Mouse (Mus musculus) neural tube, embryonic 13.5 days (tissue): ENCODE data around the gene Ccser1. TPM values are rescaled to one million over a fixed set of nuclear protein-coding genes. Genes with fewer than 3 reads are reported as not detected.

Experiments
- ATAC-seq: fragments of 200-750 bp; cut with Nextera tagmentation; 2 replicates; pipeline ENCODE4 v1.8.0; 2017; ENCODE audit warnings: low read depth, mild to moderate bottlenecking, moderate TSS enrichment, moderate library complexity
- H3K27ac ChIP-seq: fragments of 300-500 bp; sonication (generic); replicated peaks from 2 replicates; pipeline ENCODE4 v1.5.1; 2015; ENCODE audit warnings: moderate library complexity, mild to moderate bottlenecking, inconsistent platforms
- H3K27me3 ChIP-seq: fragments of 300-500 bp; sonication (generic); 2 replicates; pipeline ENCODE4 v1.6.1; 2015; ENCODE audit warnings: mild to moderate bottlenecking, inconsistent platforms
- H3K36me3 ChIP-seq: fragments of 300-500 bp; sonication (generic); 2 replicates; pipeline ENCODE4 v1.6.1; 2015; ENCODE audit warnings: mild to moderate bottlenecking, inconsistent platforms
- H3K4me1 ChIP-seq: fragments of 300-500 bp; sonication (generic); replicated peaks from 2 replicates; pipeline ENCODE4 v1.6.1; 2015; ENCODE audit warnings: inconsistent platforms
- H3K4me2 ChIP-seq: fragments of 300-500 bp; sonication (generic); 2 replicates; pipeline ENCODE4 v1.6.1; 2015; ENCODE audit warnings: inconsistent platforms, mild to moderate bottlenecking, moderate library complexity
- H3K4me3 ChIP-seq: fragments of 300-500 bp; sonication (generic); 2 replicates; pipeline ENCODE4 v1.5.1; 2015; ENCODE audit warnings: mild to moderate bottlenecking, inconsistent platforms
- H3K9ac ChIP-seq: fragments of 300-500 bp; sonication (generic); 2 replicates; pipeline ENCODE4 v1.6.1; 2015; ENCODE audit warnings: moderate library complexity, mild to moderate bottlenecking, inconsistent platforms
- H3K9me3 ChIP-seq: fragments of 300-500 bp; sonication (generic); 2 replicates; pipeline ENCODE4 v1.6.1; 2016; ENCODE audit warnings: inconsistent platforms
- WGBS: fragments of 180-500 bp; shearing (Covaris S2); methylation state at CpG from one replicate; pipeline ENCODE4 v1.1.7; 2015; 5-methylcytosine and 5-hydroxymethylcytosine counted together
- polyA plus RNA-seq: library from polyadenylated mRNA; unstranded; fragments of >200 nt; fragmentation: Nextera tagmentation; extraction: Ambion mirVana; gene quantifications from 2 replicates; pipeline ENCODE4 v1.2.1, GENCODE M21; 2015

Ccser1 gene
- polyA plus RNA-seq, 1 experiment from 2014 or later, result 23.1 TPM

DNA sequence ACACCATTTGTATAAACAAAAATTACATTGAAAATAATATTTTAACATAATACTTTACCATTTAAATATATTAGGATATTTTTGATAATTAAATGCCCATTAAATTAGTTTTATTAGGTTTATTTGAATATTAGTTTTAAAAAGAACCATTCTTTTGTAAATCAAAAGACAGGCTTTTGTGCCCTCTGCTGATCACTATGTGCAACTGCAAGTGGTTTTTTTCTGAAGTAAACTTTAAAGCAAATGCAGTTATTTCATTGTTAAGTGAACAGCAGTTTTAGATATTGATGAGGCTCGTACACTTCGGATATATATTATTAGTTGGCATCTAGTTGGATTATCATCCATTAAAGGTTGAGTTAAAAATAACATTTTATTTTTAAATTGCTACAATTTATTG, 121.5 kb downstream of the Ccser1 start:
- Histone ChIP-seq H3K36me3 (no peaks in the 10 kb centered on the region), H3K4me2 (no peak overlapping the region), H3K9me3 (no peaks in the 10 kb centered on the region), H3K27me3 (no peaks in the 10 kb centered on the region), H3K4me3 (no peak overlapping the region), H3K9ac (no peak overlapping the region), H3K4me1 (0 out of 2 replicates have a peak, but pooled peaks cover under 1% of the 10 kb centered on the region), H3K27ac (no peak overlapping the region)
- WGBS, result 35% methylated on average over 2 of the region's 2 CpGs
- no peak for ATAC-seq

DNA sequence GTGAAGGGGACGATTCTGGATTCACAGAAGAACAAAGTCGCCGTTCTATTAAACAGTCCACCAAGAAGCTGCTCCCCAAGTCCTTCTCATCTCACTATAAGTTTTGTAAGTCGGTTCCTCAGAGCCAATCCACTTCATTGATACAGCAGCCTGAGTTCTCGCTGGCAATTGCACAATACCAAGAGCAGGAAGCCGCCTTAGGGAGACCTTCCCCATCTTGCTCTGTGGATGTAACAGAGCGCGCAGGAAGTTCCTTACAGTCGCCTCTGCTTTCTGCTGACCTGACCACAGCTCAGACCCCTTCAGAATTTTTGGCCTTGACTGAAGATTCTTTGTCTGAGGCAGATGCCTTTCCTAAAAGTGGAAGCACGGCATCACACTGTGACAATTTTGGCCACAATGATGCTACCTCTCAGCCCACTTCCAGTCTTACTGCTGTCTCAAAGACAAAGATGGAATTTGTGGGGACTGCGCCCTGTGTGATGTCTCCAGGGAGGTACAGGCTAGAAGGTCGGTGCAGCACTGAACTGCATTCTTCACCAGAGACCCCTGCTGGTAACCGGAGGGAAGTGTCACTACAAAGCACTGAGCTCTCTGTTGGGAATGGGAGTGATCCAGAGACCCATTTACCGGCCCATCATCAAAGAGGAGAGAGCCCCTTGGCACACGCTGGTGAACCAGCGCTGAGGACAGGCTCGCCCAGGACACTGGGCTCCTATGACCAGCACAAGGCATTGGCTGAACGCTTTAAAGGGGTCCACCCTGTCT, 131.4 kb downstream of the Ccser1 start:
- H3K9me3 ChIP-seq, result no peaks in the 10 kb centered on the region
- no peak overlapping the region for H3K27ac ChIP-seq
- no peak overlapping the region for H3K4me2 ChIP-seq
- no peak for ATAC-seq
- WGBS, result 85% methylated on average over 18 of the region's 18 CpGs
- H3K4me1 ChIP-seq, result no peaks in the 10 kb centered on the region
- no peak overlapping the region for H3K4me3 ChIP-seq
- no peak overlapping the region for H3K9ac ChIP-seq
- no peaks in the 10 kb centered on the region for H3K27me3 ChIP-seq
- peaks cover 13% of the 10 kb centered on the region for H3K36me3 ChIP-seq

- Histone ChIP-seq H3K36me3 (peaks cover 10% of the 10 kb centered on the region), H3K4me3 (no peak overlapping the region), H3K9me3 (no peaks in the 10 kb centered on the region), H3K4me2 (no peak overlapping the region), H3K27ac (no peak overlapping the region), H3K9ac (no peak overlapping the region), H3K27me3 (no peaks in the 10 kb centered on the region), H3K4me1 (peaks cover 4% of the 10 kb centered on the region; the same call in 1 of the 2 replicates)
- WGBS, result 27% methylated on average over 6 of the region's 6 CpGs
- peak; percentile 73; the same call in 1 of the 2 replicates for ATAC-seq
Observed at GRCm38 (mm10) chr6:61315884-61316601, 135.9 kb downstream of the Ccser1 start.

GRCm38 (mm10) chr6:61320842-61321241, 140.7 kb downstream of the Ccser1 start:
- H3K27ac ChIP-seq, result no peak overlapping the region
- WGBS, result 37% methylated on average over 4 of the region's 4 CpGs
- H3K4me3 ChIP-seq, result no peak overlapping the region
- H3K36me3 ChIP-seq, result no peaks in the 10 kb centered on the region
- no peaks in the 10 kb centered on the region for H3K9me3 ChIP-seq
- H3K4me2 ChIP-seq, result no peak overlapping the region
- no peak; the same call in 1 of the 2 replicates for ATAC-seq
- peaks cover 10% of the 10 kb centered on the region; the same call in 1 of the 2 replicates for H3K4me1 ChIP-seq
- no peak overlapping the region for H3K9ac ChIP-seq
- no peaks in the 10 kb centered on the region for H3K27me3 ChIP-seq

GRCm38 (mm10) chr6:61322328-61322727, 142.2 kb downstream of the Ccser1 start:
- Histone ChIP-seq H3K9ac (no peak overlapping the region), H3K4me3 (no peak overlapping the region), H3K4me1 (peaks cover 10% of the 10 kb centered on the region; the same call in 1 of the 2 replicates), H3K9me3 (no peaks in the 10 kb centered on the region), H3K27me3 (no peaks in the 10 kb centered on the region), H3K4me2 (no peak overlapping the region), H3K27ac (no peak overlapping the region), H3K36me3 (no peaks in the 10 kb centered on the region)
- WGBS, result 67% methylated on average over 6 of the region's 6 CpGs
- ATAC-seq, result no peak

DNA sequence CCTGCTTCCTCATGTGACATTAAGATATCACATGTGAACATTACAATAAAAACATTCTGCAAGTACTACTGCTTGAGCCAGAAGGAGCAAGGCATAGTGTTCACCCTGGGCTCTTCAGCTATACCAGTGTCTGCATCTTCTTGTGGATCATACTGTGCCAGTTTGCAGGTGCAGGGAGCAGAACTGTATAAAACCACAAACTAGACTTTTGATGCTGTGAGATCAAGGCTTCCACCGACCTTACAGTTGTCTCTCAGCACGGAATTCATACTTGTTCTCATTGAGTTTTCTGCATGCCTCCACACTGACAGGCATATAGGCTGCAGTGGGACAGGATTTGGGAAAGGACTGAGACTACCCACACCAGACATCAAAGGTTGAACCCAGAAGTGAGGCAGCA, 146.0 kb downstream of the Ccser1 start:
- H3K36me3 ChIP-seq, result no peaks in the 10 kb centered on the region
- H3K4me3 ChIP-seq, result no peak overlapping the region
- no peaks in the 10 kb centered on the region for H3K27me3 ChIP-seq
- H3K9ac ChIP-seq, result no peak overlapping the region
- no peak overlapping the region for H3K27ac ChIP-seq
- H3K4me2 ChIP-seq, result no peak overlapping the region
- no peaks in the 10 kb centered on the region for H3K9me3 ChIP-seq
- no peak for ATAC-seq
- peaks cover 15% of the 10 kb centered on the region; the same call in 1 of the 2 replicates for H3K4me1 ChIP-seq
- 89% methylated on average over 2 of the region's 2 CpGs for WGBS

DNA sequence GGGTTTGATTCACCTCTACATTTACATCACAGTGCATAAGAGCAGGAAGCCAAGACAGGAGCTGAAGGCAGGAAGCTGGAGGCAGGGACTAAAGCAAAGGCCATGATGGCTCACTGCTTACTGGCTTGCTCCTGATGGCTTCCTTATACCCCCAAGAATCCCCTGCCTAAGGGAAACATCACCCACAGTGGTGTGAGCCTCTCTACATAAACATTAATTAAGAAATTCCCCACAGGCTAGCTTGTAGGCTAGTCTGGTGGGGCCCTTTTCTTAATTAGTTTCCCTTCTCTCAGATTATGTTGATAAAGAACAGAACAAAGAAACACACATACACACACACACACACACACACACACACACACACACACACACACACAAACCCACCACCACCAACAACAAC, 148.9 kb downstream of the Ccser1 start:
- Histone ChIP-seq H3K4me2 (no peak overlapping the region), H3K4me1 (peaks cover 9% of the 10 kb centered on the region; the same call in 1 of the 2 replicates), H3K9ac (no peak overlapping the region), H3K27me3 (no peaks in the 10 kb centered on the region), H3K36me3 (no peaks in the 10 kb centered on the region), H3K27ac (no peak overlapping the region), H3K9me3 (no peaks in the 10 kb centered on the region), H3K4me3 (no peak overlapping the region)
- no peak for ATAC-seq

DNA sequence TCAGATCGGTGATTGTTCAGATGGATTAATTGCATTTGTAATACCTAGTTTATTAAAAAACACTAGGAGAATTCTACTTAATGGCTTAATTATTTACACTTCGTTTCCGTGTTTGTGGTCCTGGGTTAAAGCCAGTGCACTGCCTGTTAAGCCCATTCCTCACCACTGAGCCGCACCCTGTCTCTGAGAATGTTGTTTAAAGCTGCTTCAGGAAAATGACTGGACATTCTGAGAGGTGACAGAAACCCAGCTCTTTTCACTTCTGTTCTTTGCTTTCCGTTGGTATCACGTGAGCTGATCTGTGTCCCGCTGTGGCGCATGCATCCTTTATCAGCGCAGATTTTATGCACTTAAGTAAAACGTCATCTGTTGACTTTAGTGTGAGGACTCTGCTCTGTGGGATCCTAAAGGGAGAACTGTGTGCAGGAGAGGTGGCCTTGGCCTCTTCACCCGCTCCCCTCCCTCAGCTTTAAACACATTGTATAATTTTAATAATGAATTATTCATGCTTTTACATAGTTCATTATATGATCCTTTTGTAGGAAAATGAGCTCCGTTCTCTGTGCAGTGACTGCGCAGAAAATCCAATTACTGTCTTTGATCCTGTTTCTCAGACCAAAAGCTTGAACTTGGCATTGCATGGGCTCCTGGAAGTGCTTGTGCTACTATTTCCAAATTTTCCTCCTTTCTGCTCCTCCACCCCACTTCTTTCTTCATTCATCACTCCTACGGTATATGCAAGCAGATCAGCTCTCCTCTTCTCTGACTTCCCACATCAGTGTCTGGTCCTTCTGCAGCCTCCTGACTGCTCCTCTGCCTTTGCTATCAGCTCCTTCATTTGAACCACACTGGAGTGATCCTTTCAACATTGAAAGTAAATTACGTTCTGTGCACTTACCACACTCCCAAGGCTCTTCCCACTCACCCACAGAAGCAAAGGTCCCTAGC, 149.7 kb downstream of the Ccser1 start:
- no peak overlapping the region for H3K9ac ChIP-seq
- H3K27ac ChIP-seq, result no peak overlapping the region
- H3K4me1 ChIP-seq, result peaks cover 9% of the 10 kb centered on the region; the same call in 1 of the 2 replicates
- no peak overlapping the region for H3K4me3 ChIP-seq
- ATAC-seq, result no peak
- H3K27me3 ChIP-seq, result no peaks in the 10 kb centered on the region
- WGBS, result 71% methylated on average over 15 of the region's 15 CpGs
- no peaks in the 10 kb centered on the region for H3K36me3 ChIP-seq
- H3K4me2 ChIP-seq, result no peak overlapping the region
- H3K9me3 ChIP-seq, result no peaks in the 10 kb centered on the region

DNA sequence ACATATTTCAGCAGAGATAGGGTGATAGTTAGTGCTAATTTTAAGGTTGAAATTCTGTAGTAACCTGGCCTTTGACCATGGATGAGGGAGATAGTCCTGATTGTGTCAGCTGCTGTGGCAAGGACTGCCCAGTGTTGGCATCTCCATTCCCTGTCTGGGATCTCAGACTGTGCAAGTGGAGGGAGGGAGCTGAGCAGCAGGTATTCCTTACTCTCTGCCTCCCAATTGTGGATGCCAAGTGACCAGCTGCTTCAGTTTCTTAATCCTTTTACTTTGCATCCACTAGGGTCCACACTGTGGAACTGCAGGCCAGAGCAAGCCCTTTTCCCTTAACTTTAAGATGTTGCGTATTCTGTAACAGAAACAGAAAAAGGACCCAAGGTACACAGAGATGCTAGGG, 154.3 kb downstream of the Ccser1 start:
- no peaks in the 10 kb centered on the region for H3K36me3 ChIP-seq
- no peak overlapping the region for H3K9ac ChIP-seq
- no peaks in the 10 kb centered on the region for H3K9me3 ChIP-seq
- no peaks in the 10 kb centered on the region for H3K27me3 ChIP-seq
- H3K4me2 ChIP-seq, result no peak overlapping the region
- WGBS, result 98% methylated on average over 1 of the region's 1 CpGs
- no peak overlapping the region for H3K27ac ChIP-seq
- ATAC-seq, result no peak
- H3K4me1 ChIP-seq, result peaks cover 7% of the 10 kb centered on the region; the same call in 1 of the 2 replicates
- no peak overlapping the region for H3K4me3 ChIP-seq

DNA sequence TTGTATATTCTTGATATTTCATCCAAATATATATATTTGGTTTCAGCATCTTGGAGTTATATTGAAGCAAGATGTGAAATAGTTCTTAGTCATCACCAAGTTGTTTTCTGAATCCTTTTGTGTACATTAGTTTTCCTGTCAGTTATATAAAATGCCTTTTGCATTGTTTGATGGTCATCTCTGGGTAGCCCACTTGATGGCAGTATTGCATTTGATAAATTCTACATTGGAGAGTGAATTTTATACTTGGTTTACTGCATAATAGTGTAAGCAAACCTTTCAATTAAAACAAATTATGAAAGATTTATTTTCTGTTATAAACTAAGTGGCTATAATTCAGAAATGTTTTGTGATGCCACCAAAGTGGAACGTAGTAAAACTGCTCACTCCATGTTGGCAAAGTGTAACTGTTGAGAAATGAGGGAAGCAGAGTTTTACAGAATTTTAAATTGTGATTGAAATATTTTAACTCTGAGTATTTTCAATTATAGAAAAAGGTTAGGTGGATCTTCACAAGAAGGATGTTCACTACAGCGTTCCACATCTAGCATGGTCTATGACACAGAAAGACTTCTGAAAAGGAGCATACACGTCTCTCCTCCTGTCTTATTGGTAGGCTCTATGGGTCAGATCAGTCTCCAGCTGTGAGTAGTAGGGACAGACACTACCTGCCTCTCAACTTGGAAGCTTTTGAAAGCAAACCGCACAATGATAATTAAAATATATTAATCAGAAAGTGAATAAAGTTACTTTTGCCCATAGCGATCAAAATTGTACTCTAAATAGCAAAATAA, 167.1 kb downstream of the Ccser1 start:
- H3K4me1 ChIP-seq, result no peaks in the 10 kb centered on the region
- no peak overlapping the region for H3K9ac ChIP-seq
- H3K4me2 ChIP-seq, result no peak overlapping the region
- H3K27me3 ChIP-seq, result no peaks in the 10 kb centered on the region
- no peaks in the 10 kb centered on the region for H3K36me3 ChIP-seq
- ATAC-seq, result no peak
- no peaks in the 10 kb centered on the region for H3K9me3 ChIP-seq
- WGBS, result 76% methylated on average over 5 of the region's 5 CpGs
- H3K27ac ChIP-seq, result no peak overlapping the region
- H3K4me3 ChIP-seq, result no peak overlapping the region

DNA sequence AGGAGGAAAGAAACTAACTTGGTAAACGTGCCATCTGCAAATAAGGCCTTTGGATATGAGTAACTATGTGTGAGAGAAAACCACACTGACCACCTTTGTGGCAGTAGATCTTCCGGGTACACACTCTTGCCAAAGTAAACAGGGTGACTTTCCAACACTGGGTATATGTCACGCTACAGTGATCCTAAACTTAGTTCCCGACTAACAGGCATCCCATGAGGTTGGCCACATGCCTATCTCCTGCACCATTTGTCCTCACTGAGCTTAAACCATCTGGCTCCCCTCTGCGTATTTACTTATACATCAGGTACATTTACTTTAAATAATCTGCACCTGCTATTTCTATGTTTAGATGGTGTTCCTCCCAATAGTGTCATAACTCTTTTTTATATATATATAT, 183.6 kb downstream of the Ccser1 start:
- H3K27me3 ChIP-seq, result no peaks in the 10 kb centered on the region
- H3K27ac ChIP-seq, result no peak overlapping the region
- no peaks in the 10 kb centered on the region for H3K36me3 ChIP-seq
- ATAC-seq, result no peak
- H3K4me1 ChIP-seq, result no peaks in the 10 kb centered on the region
- no peak overlapping the region for H3K9ac ChIP-seq
- H3K4me2 ChIP-seq, result no peak overlapping the region
- no peak overlapping the region for H3K4me3 ChIP-seq
- H3K9me3 ChIP-seq, result no peaks in the 10 kb centered on the region
- WGBS, result 84% methylated on average over 5 of the region's 5 CpGs
